Mouse (Mus musculus) MEL (cell line): ENCODE data around the gene Armcx1. TPM values are rescaled to one million over a fixed set of nuclear protein-coding genes. Genes with fewer than 3 reads are reported as not detected.
A peak's percentile ranks its signal among the peaks of the same experiment; 100 is the strongest.

Experiments
- DNase-seq: peaks from one replicate; pipeline ENCODE4 v3.0.0; 2011; ENCODE audit warnings: low read depth, low spot score
- H3K27ac ChIP-seq: 2 replicates; pipeline ENCODE4 v1.5.1; 2012; ENCODE audit warnings: low read depth, mild to moderate bottlenecking, control low read depth, low read length, moderate library complexity; ENCODE audit not compliant: control insufficient read depth
- H3K27me3 ChIP-seq, 2 experiments: fragments of 150-350 bp in 1 of 2; sonication (generic) in 1 of 2; 2 replicates each; pipeline ENCODE4 v1.6.1; 2012; ENCODE audit warnings: low read length in 2 of 2, mild to moderate bottlenecking in 2 of 2, improper control_type of control experiment in 1 of 2, moderate library complexity in 1 of 2; ENCODE audit not compliant: insufficient read depth in 2 of 2, control insufficient read depth in 1 of 2
- H3K36me3 ChIP-seq, 2 experiments: 2 replicates each; pipeline ENCODE4 v1.6.1; 2012 to 2014; ENCODE audit warnings: low read length in 2 of 2, improper control_type of control experiment in 1 of 2, inconsistent platforms in 1 of 2, mild to moderate bottlenecking in 1 of 2; ENCODE audit not compliant: insufficient read depth in 2 of 2, control insufficient read depth in 1 of 2
- H3K4me1 ChIP-seq, 2 experiments: fragments of 150-350 bp in 1 of 2; sonication (generic) in 1 of 2; 2 replicates each; pipeline ENCODE4 v1.6.1; 2012; ENCODE audit warnings: low read length in 2 of 2, improper control_type of control experiment in 1 of 2, mild to moderate bottlenecking in 1 of 2; ENCODE audit not compliant: insufficient read depth in 2 of 2, control insufficient read depth in 1 of 2
- H3K4me3 ChIP-seq, 2 experiments: fragments of 150-350 bp in 1 of 2; sonication (generic) in 1 of 2; 2 replicates each; pipeline ENCODE4 v1.5.1; 2012; ENCODE audit warnings: low read depth in 2 of 2, low read length in 2 of 2, mild to moderate bottlenecking in 2 of 2, moderate library complexity in 2 of 2, control low read depth in 1 of 2, improper control_type of control experiment in 1 of 2; ENCODE audit not compliant: control insufficient read depth in 1 of 2, insufficient read depth in 1 of 2
- H3K79me2 ChIP-seq: 2 replicates; pipeline ENCODE4 v1.6.1; 2012; ENCODE audit warnings: mild to moderate bottlenecking, low read length, moderate library complexity; ENCODE audit not compliant: control insufficient read depth, poor library complexity, insufficient read depth
- H3K9ac ChIP-seq: 2 replicates; pipeline ENCODE4 v1.6.1; 2012; ENCODE audit warnings: low read depth, mild to moderate bottlenecking, control low read depth, low read length, moderate library complexity; ENCODE audit not compliant: control insufficient read depth, poor library complexity, severe bottlenecking
- H3K9me3 ChIP-seq: fragments of 150-350 bp; sonication (generic); replicated peaks from 2 replicates; pipeline ENCODE4 v1.6.1; 2012; ENCODE audit warnings: mild to moderate bottlenecking, low read length, improper control_type of control experiment, moderate library complexity; ENCODE audit not compliant: insufficient read depth
- CHD1 ChIP-seq: IDR thresholded peaks from 2 replicates; pipeline ENCODE4 v1.6.1; 2012; ENCODE audit warnings: low read depth, mild to moderate bottlenecking, inconsistent platforms, low read length, improper control_type of control experiment
- CHD2 ChIP-seq: IDR thresholded peaks from 2 replicates; pipeline ENCODE4 v1.6.1; 2011; ENCODE audit warnings: low read length, improper control_type of control experiment
- CTCF ChIP-seq, 3 experiments: IDR thresholded peaks in 2 of 3; conservative IDR thresholded peaks in 1 of 3; 2 replicates each; pipeline ENCODE4 v1.5.1; 2011 to 2012; ENCODE audit warnings: low read length in 3 of 3, low read depth in 2 of 3, mild to moderate bottlenecking in 2 of 3, improper control_type of control experiment in 1 of 3, inconsistent platforms in 1 of 3, mixed read lengths in 1 of 3, moderate library complexity in 1 of 3; ENCODE audit not compliant: control insufficient read depth in 1 of 3, insufficient read depth in 1 of 3, poor library complexity in 1 of 3, severe bottlenecking in 1 of 3
- HCFC1 ChIP-seq: IDR thresholded peaks from 2 replicates; pipeline ENCODE4 v1.6.1; 2012; ENCODE audit warnings: low read depth, mild to moderate bottlenecking, inconsistent platforms, low read length, improper control_type of control experiment, moderate library complexity
- JUND ChIP-seq: IDR thresholded peaks from 2 replicates; pipeline ENCODE4 v1.6.1; 2011; ENCODE audit warnings: low read depth, mild to moderate bottlenecking, improper control_type of control experiment, low read length
- KAT2A ChIP-seq: conservative IDR thresholded peaks from 2 replicates; pipeline ENCODE4 v1.6.1; 2012; ENCODE audit warnings: low read depth, low read length, improper control_type of control experiment, inconsistent platforms
- MAFK ChIP-seq: IDR thresholded peaks from 2 replicates; pipeline ENCODE4 v1.6.1; 2011; ENCODE audit warnings: low read depth, mild to moderate bottlenecking, low read length, improper control_type of control experiment, borderline replicate concordance
- MAX ChIP-seq: IDR thresholded peaks from 2 replicates; pipeline ENCODE4 v1.6.1; 2011; ENCODE audit warnings: low read length, improper control_type of control experiment
- MAZ ChIP-seq: IDR thresholded peaks from 2 replicates; pipeline ENCODE4 v1.6.1; 2012; ENCODE audit warnings: low read depth, mild to moderate bottlenecking, inconsistent platforms, low read length, improper control_type of control experiment
- MEF2A ChIP-seq: IDR thresholded peaks from 2 replicates; pipeline ENCODE4 v1.6.1; 2014; ENCODE audit warnings: low read depth, mild to moderate bottlenecking, inconsistent platforms, low read length, improper control_type of control experiment; ENCODE audit not compliant: poor library complexity, insufficient replicate concordance, severe bottlenecking; ENCODE audit errors: extremely low read depth
- MYC ChIP-seq: IDR thresholded peaks from 2 replicates; pipeline ENCODE4 v1.6.1; 2011; ENCODE audit warnings: low read depth, mild to moderate bottlenecking, low read length, improper control_type of control experiment, moderate library complexity
- POLR2A ChIP-seq, 2 experiments: IDR thresholded peaks; 2 replicates each; pipeline ENCODE4 v1.6.1; 2011 to 2012; ENCODE audit warnings: low read length in 2 of 2, mild to moderate bottlenecking in 2 of 2, control low read depth in 1 of 2, improper control_type of control experiment in 1 of 2, low read depth in 1 of 2, moderate library complexity in 1 of 2; ENCODE audit not compliant: control insufficient read depth in 1 of 2, insufficient read depth in 1 of 2, poor library complexity in 1 of 2
- POLR2AphosphoS2 ChIP-seq: IDR thresholded peaks from 2 replicates; pipeline ENCODE4 v1.6.1; 2011; ENCODE audit warnings: low read length, improper control_type of control experiment
- RAD21 ChIP-seq: IDR thresholded peaks from 2 replicates; pipeline ENCODE4 v1.6.1; 2011; ENCODE audit warnings: mild to moderate bottlenecking, low read depth, low read length, improper control_type of control experiment
- SMC3 ChIP-seq: IDR thresholded peaks from 2 replicates; pipeline ENCODE4 v1.6.1; 2011; ENCODE audit warnings: low read depth, low read length, improper control_type of control experiment
- ZC3H11A ChIP-seq: IDR thresholded peaks from 2 replicates; pipeline ENCODE4 v1.6.1; 2012; ENCODE audit warnings: low read depth, mild to moderate bottlenecking, inconsistent platforms, low read length, improper control_type of control experiment
- ZMIZ1 ChIP-seq: IDR thresholded peaks from 2 replicates; pipeline ENCODE4 v1.6.1; 2012; ENCODE audit warnings: low read depth, mild to moderate bottlenecking, inconsistent platforms, low read length, improper control_type of control experiment, moderate library complexity
- ZNF384 ChIP-seq: IDR thresholded peaks from 2 replicates; pipeline ENCODE4 v1.6.1; 2012; ENCODE audit warnings: low read depth, mild to moderate bottlenecking, inconsistent platforms, low read length, improper control_type of control experiment
- polyA plus RNA-seq, 2 experiments: library from polyadenylated mRNA; stranded (reverse) in 1 of 2; unstranded in 1 of 2; fragments of >175 nt in 1 of 2; fragments of >200 nt in 1 of 2; gene quantifications; 2 replicates each; pipeline versions ENCODE4 v1.2.1 to v1.2.4; 2012; ENCODE audit warnings: low replicate concordance in 2 of 2, low read depth in 1 of 2; ENCODE audit not compliant: insufficient read length in 2 of 2, insufficient read depth in 1 of 2, missing spikeins in 1 of 2
- total RNA-seq: library from RNA; depleted of rRNA; stranded (reverse); fragments of 300-350 nt; gene quantifications from 2 replicates; pipeline ENCODE4 v1.2.3, GENCODE M21; 2012

Armcx1 gene
- total and polyA plus RNA-seq, 3 experiments = 0.10 TPM; not detected in 2

- Histone ChIP-seq H3K9ac (0 out of 2 replicates have a peak overlapping the region, but pooled peaks have one; percentile 20), H3K79me2 (no peaks in the 10 kb centered on the region), H3K36me3 (no peaks in the 10 kb centered on the region), H3K27ac (no peak overlapping the region), H3K27me3 (peaks cover 5 to 14% of the 10 kb centered on the region in 2 experiments), H3K4me3 (no peak overlapping the region), H3K9me3 (no peaks in the 10 kb centered on the region), H3K4me1 (no peaks in the 10 kb centered on the region)
- DNase-seq = peak; percentile 74
- TF ChIP-seq JUND = no peak
- no peak for TF ChIP-seq KAT2A
- TF ChIP-seq MAFK = no peak
- no peak for TF ChIP-seq CHD2
- peak; percentile 85 for TF ChIP-seq ZC3H11A
- TF ChIP-seq CTCF (IDR thresholded peaks at IDR 0.05 in 2 of 3, conservative IDR thresholded peaks at IDR 0.05 in 1 of 3; ENCODE audit: control insufficient read depth in 1 of 3, insufficient read depth in 1 of 3, low read depth in 2 of 3, low read length in 3 of 3, poor library complexity in 1 of 3, severe bottlenecking in 1 of 3) = peak; percentile 19 to 99 (median 65); a peak in 5 of 6 replicates
- TF ChIP-seq CHD1 = no peak
- no peak for TF ChIP-seq MEF2A
- TF ChIP-seq SMC3 = peak; percentile 94
- no peak for TF ChIP-seq MAX
Measured at GRCm38 (mm10) chrX:134729778-134730177, 12.0 kb downstream of the Armcx1 start.

- no peaks in the 10 kb centered on the region for H3K36me3 ChIP-seq
- DNase-seq = no peak
- peaks cover 8 to 32% of the 10 kb centered on the region in 2 experiments for H3K27me3 ChIP-seq
- no peak overlapping the region for H3K27ac ChIP-seq
- H3K4me1 ChIP-seq = no peaks in the 10 kb centered on the region
- no peaks in the 10 kb centered on the region for H3K79me2 ChIP-seq
- no peak for TF ChIP-seq CHD1
- no peak for TF ChIP-seq ZMIZ1
- no peak for TF ChIP-seq RAD21
- no peak for TF ChIP-seq MAZ
- no peak for TF ChIP-seq MYC
- no peak for TF ChIP-seq MAFK
- TF ChIP-seq POLR2AphosphoS2 = no peak
- no peak for TF ChIP-seq POLR2A (IDR thresholded peaks at IDR 0.05; ENCODE audit: control insufficient read depth in 1 of 2, insufficient read depth in 1 of 2, low read depth in 1 of 2, low read length in 2 of 2, poor library complexity in 1 of 2)
- TF ChIP-seq ZNF384 = no peak
- no peak for TF ChIP-seq JUND
- no peak for TF ChIP-seq HCFC1
- no peak for TF ChIP-seq SMC3
- no peak for TF ChIP-seq MEF2A
- TF ChIP-seq, all 39 proteins: peak for 0
- Histone ChIP-seq H3K9ac (no peak overlapping the region), H3K9me3 (no peaks in the 10 kb centered on the region), H3K4me3 (no peak overlapping the region)
Measured at GRCm38 (mm10) chrX:134737796-134738195, 20.0 kb downstream of the Armcx1 start.
